Mouse (Mus musculus) heart, postnatal 0 days (tissue): Measurements from ENCODE around the gene Cnnm2. TPM values are rescaled to one million over a fixed set of nuclear protein-coding genes. Genes with fewer than 3 reads are reported as not detected.
"Not testable (repeated sequence)": the region's sequence is repeated elsewhere in the genome, so short reads cannot be mapped to it uniquely, and the experiment has no call there.

ENCODE experiments used
- ATAC-seq: fragments of 200-750 bp; cut with Nextera tagmentation; 2 replicates; pipeline ENCODE4 v1.8.0; 2017; ENCODE audit warnings: low read depth, moderate number of reproducible peaks, moderate library complexity; ENCODE audit not compliant: insufficient read depth
- DNase-seq: peaks from one replicate; pipeline ENCODE4 v3.0.0-alpha.2; 2016; ENCODE audit warnings: low spot score
- H3K27ac ChIP-seq: fragments of 300-500 bp; sonication (generic); 2 replicates; pipeline ENCODE4 v1.5.1; 2014; ENCODE audit warnings: low read depth, mild to moderate bottlenecking
- H3K27me3 ChIP-seq: fragments of 300-500 bp; sonication (generic); 2 replicates; pipeline ENCODE4 v1.6.1; 2014; ENCODE audit warnings: low read length, mixed read lengths; ENCODE audit not compliant: control insufficient read depth, insufficient read depth
- H3K36me3 ChIP-seq: fragments of 300-500 bp; sonication (generic); replicated peaks from 2 replicates; pipeline ENCODE4 v1.6.1; 2014; ENCODE audit warnings: low read length, mixed read lengths; ENCODE audit not compliant: control insufficient read depth, insufficient read depth
- H3K4me1 ChIP-seq: fragments of 300-500 bp; sonication (generic); 2 replicates; pipeline ENCODE4 v1.6.1; 2014; ENCODE audit warnings: antibody characterized with exemption; ENCODE audit not compliant: control insufficient read depth, insufficient read depth
- H3K4me2 ChIP-seq: fragments of 300-500 bp; sonication (generic); 2 replicates; pipeline ENCODE4 v1.6.1; 2014; ENCODE audit warnings: low read depth, mild to moderate bottlenecking, low read length, moderate library complexity
- H3K4me3 ChIP-seq: fragments of 300-500 bp; sonication (generic); 2 replicates; pipeline ENCODE4 v1.5.1; 2014; ENCODE audit warnings: low read depth, low read length
- H3K9ac ChIP-seq: fragments of 300-500 bp; sonication (generic); replicated peaks from 2 replicates; pipeline ENCODE4 v1.6.1; 2014; ENCODE audit warnings: low read depth, low read length, mixed read lengths
- H3K9me3 ChIP-seq: fragments of 300-500 bp; sonication (generic); replicated peaks from 2 replicates; pipeline ENCODE4 v1.6.1; 2016; ENCODE audit warnings: low read length; ENCODE audit not compliant: control insufficient read depth
- CTCF ChIP-seq: IDR thresholded peaks from 2 replicates; pipeline ENCODE4 v1.5.1; 2016; ENCODE audit warnings: antibody characterized with exemption, control low read depth, low read depth
- EP300 ChIP-seq: IDR thresholded peaks from 2 replicates; pipeline ENCODE4 v1.6.1; 2016; ENCODE audit warnings: antibody characterized with exemption, low read depth
- WGBS: fragments of 180-500 bp; shearing (Covaris S2); extraction: QIAGEN DNeasy Blood & Tissue Kit; methylation state at CpG from one replicate; pipeline ENCODE4 v1.1.7; 2014; 5-methylcytosine and 5-hydroxymethylcytosine counted together
- polyA plus RNA-seq: library from polyadenylated mRNA; unstranded; fragments of >200 nt; fragmentation: Nextera tagmentation; extraction: Ambion mirVana; gene quantifications from 2 replicates; pipeline ENCODE4 v1.2.1, GENCODE M21; 2015
- total RNA-seq: library from RNA; depleted of rRNA; stranded (reverse); fragments of >200 nt; gene quantifications from 2 replicates; pipeline ENCODE4 v1.2.3, GENCODE M21; 2014; ENCODE audit warnings: low replicate concordance

The Cnnm2 gene
- total and polyA plus RNA-seq, 2 experiments from 2014 or later, result 1.8 to 15.0 TPM

- WGBS, result 97% methylated on average over 8 of the region's 8 CpGs
- Histone ChIP-seq H3K4me1 (no peaks in the 10 kb centered on the region), H3K27me3 (no peaks in the 10 kb centered on the region), H3K4me2 (no peak overlapping the region), H3K9ac (no peak overlapping the region), H3K27ac (no peak overlapping the region), H3K4me3 (no peak overlapping the region), H3K36me3 (peaks cover 18% of the 10 kb centered on the region), H3K9me3 (no peaks in the 10 kb centered on the region)
- TF ChIP-seq CTCF (no peak), EP300 (no peak)
- DNase-seq, result no peak
- ATAC-seq, result no peak
Observed at GRCm38 (mm10) chr19:46726142-46726541, 35.3 kb upstream of the Cnnm2 start.

DNA sequence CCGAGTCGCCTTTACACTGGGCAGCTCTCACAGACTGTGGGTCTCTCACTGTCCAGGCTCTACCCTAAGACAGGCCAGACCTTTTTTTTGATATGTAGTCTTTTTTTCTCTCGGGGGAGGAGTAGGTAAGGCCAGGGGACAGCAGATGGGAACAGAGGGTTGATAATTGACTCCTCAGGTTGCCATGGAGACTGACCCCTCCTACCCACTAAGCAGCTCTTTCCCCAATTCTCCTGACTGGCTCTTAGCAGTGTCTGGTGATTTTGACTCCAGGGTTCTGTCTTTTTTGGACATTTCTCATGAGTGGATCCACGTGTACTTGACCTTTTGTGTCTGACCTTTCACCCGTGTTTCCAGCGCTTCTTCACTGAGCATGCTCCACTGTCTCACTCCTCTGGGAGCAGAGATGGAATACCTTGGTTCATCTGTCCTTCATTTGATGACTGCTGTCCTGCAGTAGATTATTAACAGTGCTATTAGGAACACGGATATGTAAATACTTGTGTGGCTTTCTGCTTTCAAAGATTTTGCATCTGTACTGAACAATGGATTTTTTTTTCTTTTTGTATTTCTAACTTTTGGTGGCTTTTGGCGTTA lies 34.2 kb upstream of the Cnnm2 start:
- ATAC-seq (no peak), DNase-seq (no peak)
- no peak for TF ChIP-seq EP300
- TF ChIP-seq CTCF, result no peak
- no peaks in the 10 kb centered on the region for H3K9me3 ChIP-seq
- no peak overlapping the region for H3K4me3 ChIP-seq
- H3K4me2 ChIP-seq, result no peak overlapping the region
- no peak overlapping the region for H3K27ac ChIP-seq
- no peak overlapping the region for H3K9ac ChIP-seq
- H3K27me3 ChIP-seq, result no peaks in the 10 kb centered on the region
- WGBS, result 59% methylated on average over 8 of the region's 8 CpGs
- peaks cover 11% of the 10 kb centered on the region; the same call in 1 of the 2 replicates for H3K36me3 ChIP-seq
- H3K4me1 ChIP-seq, result no peaks in the 10 kb centered on the region

- TF ChIP-seq CTCF (no peak), EP300 (no peak)
- Histone ChIP-seq H3K9me3 (no peaks in the 10 kb centered on the region), H3K27me3 (no peaks in the 10 kb centered on the region), H3K27ac (no peak overlapping the region), H3K4me2 (no peak overlapping the region), H3K36me3 (peaks cover 13% of the 10 kb centered on the region; the same call in 1 of the 2 replicates), H3K4me3 (no peak overlapping the region), H3K9ac (no peak overlapping the region), H3K4me1 (no peaks in the 10 kb centered on the region)
- ATAC-seq, result peak; percentile 64; the same call in 1 of the 2 replicates
- WGBS, result 28% methylated on average over 11 of the region's 11 CpGs
- DNase-seq, result peak; percentile 30
Observed at GRCm38 (mm10) chr19:46727945-46728540, 33.4 kb upstream of the Cnnm2 start.

GRCm38 (mm10) chr19:46728909-46729308 lies 32.5 kb upstream of the Cnnm2 start:
- TF ChIP-seq EP300, result no peak
- TF ChIP-seq CTCF, result no peak
- no peak overlapping the region for H3K27ac ChIP-seq
- no peak for ATAC-seq
- H3K9ac ChIP-seq, result no peak overlapping the region
- DNase-seq, result no peak
- no peaks in the 10 kb centered on the region for H3K9me3 ChIP-seq
- WGBS, result 74% methylated on average over 3 of the region's 3 CpGs
- H3K4me3 ChIP-seq, result no peak overlapping the region
- no peaks in the 10 kb centered on the region for H3K27me3 ChIP-seq
- no peaks in the 10 kb centered on the region for H3K4me1 ChIP-seq
- H3K36me3 ChIP-seq, result peaks cover 19% of the 10 kb centered on the region
- no peak overlapping the region for H3K4me2 ChIP-seq

DNA sequence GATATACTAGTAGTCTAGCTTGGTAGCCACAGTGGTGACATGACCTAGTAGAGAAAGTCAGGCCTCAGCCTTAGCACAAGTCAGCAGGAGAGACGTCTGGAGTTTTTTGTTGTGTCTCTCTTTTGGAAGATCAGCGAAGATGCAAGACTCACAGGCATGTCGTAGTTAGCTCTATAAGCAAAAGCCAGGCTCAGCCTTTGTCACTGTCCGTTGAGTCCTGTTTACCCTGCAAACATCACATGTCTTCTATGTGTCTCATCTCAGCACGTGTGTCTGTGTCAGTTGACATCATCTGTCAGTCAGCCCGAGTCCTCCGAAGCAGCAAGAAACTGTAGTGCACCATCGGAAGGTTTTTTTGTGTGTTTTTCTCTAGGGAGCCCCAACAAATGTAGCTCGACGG lies 30.0 kb upstream of the Cnnm2 start:
- 89% methylated on average over 10 of the region's 10 CpGs for WGBS
- H3K4me3 ChIP-seq, result no peak overlapping the region
- DNase-seq, result no peak
- no peaks in the 10 kb centered on the region for H3K9me3 ChIP-seq
- no peaks in the 10 kb centered on the region for H3K27me3 ChIP-seq
- no peak overlapping the region for H3K9ac ChIP-seq
- no peak overlapping the region for H3K4me2 ChIP-seq
- no peak overlapping the region for H3K27ac ChIP-seq
- H3K4me1 ChIP-seq, result peaks cover 6% of the 10 kb centered on the region; the same call in 1 of the 2 replicates
- ATAC-seq, result no peak
- TF ChIP-seq EP300, result no peak
- TF ChIP-seq CTCF, result no peak
- H3K36me3 ChIP-seq, result peaks cover 8% of the 10 kb centered on the region; the same call in 1 of the 2 replicates

DNA sequence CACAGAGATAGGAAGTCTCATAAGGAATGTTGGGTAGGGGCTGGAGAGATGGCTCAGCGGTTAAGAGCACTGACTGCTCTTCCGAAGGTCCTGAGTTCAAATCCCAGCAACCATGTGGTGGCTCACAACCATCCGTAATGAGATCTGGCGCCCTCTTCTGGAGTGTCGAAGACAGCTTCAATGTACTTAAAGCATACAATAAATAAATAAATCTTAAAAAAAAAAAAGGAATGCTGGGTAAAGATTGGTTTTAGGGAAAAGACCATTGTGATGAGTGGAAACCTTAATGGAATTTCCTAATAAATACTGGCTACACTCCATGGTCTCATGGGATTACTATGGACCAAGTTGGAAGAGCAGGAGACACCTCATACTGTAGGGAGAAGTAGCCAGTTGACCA lies 28.7 kb upstream of the Cnnm2 start:
- H3K4me2 ChIP-seq, H3K4me3 ChIP-seq, DNase-seq, H3K27ac ChIP-seq, H3K9me3 ChIP-seq, H3K9ac ChIP-seq, H3K36me3 ChIP-seq, H3K4me1 ChIP-seq, H3K27me3 ChIP-seq, ATAC-seq: not testable (repeated sequence)
- 94% methylated on average over 5 of the region's 5 CpGs for WGBS
